Mouse (Mus musculus) induced T-regulatory cell, adult 2 months (primary cell): ENCODE data around the gene Oprd1.
A peak's percentile ranks its signal among the peaks of the same experiment; 100 is the strongest.

Experiments
- DNase-seq: peaks from one replicate; pipeline ENCODE4 v3.0.0-alpha.2; 2012; ENCODE audit warnings: low read depth

Oprd1 gene

DNA sequence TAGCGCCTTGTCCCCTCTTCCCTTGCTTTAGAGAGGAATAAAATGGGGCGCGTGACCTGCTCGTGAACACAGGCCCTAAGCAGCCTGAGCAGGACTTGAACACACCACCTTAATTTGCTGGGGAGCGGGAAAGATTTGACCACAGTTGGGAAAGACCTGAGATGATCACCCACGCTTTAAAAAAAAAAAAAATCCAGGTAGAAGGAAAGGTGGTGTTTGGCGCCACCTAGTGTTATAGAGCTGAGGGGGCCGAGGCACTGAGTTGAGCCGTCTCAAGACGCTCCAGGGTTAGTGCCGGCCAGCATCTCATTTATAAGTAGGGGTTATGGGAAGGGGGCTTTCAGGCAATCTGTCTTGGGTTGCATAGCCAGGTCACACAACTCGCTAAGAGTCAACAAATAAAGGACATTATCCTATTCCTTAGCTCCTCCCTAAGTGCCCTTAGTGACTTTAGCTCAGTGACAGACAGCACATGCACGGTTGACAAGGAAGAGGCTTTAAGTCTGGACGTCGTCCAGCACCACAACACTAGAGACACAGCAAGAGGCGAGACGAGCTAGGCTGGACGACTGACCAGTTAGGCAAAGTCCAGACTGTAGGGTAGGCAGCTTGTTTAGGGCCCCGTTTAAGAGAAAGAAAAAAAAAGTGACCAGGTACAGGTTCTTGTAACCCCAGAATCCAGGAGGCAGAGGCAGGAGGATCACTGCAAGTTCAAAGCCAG lies 64.6 kb downstream of the Oprd1 start:
- DNase-seq: peak; percentile 87

DNA sequence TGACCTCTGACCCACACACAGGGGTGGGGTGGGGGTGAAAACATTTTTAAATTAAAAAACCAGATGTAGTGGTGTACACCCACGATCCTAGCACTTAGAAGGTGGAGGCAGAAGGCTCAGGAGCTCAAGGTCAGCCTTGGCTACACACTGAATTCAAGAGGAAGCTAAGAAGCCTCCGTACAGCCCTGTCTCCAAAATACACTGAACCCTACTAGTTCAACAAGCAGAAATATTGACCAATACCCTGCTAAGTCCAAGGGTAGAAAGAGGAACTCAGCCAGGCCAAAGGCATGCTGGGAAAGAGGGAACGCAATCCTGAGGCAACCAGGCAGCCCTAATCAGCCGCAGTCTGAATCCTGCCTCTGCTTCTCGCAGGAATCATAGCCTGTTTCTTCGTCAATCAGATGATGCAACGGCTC lies 66.0 kb downstream of the Oprd1 start:
- no peak for DNase-seq

GRCm38 (mm10) chr4:132077445-132077844 lies 66.8 kb downstream of the Oprd1 start:
- DNase-seq: peak; percentile 53

- DNase-seq: peak; percentile 49
Measured at GRCm38 (mm10) chr4:132076480-132077405, 67.5 kb downstream of the Oprd1 start.

DNA sequence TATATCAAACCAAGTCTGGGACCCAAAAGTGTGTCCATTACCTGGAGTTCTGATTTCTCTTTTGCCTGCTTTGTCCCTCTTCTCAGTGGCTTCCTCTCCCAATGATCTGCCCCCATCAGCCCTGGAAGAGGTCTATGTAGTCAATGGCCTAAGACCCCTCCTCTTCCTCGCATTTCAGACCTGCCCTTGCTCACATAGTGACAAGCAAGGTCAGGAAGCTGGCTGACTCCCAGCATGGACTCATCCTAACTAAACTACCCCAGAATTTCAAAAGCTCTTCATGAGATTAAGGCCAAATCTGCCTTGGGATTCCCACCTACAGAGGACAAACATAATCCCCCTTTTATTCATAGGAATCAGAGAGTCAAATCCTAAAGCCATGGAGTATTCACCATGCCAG lies 68.5 kb downstream of the Oprd1 start:
- no peak for DNase-seq

DNA sequence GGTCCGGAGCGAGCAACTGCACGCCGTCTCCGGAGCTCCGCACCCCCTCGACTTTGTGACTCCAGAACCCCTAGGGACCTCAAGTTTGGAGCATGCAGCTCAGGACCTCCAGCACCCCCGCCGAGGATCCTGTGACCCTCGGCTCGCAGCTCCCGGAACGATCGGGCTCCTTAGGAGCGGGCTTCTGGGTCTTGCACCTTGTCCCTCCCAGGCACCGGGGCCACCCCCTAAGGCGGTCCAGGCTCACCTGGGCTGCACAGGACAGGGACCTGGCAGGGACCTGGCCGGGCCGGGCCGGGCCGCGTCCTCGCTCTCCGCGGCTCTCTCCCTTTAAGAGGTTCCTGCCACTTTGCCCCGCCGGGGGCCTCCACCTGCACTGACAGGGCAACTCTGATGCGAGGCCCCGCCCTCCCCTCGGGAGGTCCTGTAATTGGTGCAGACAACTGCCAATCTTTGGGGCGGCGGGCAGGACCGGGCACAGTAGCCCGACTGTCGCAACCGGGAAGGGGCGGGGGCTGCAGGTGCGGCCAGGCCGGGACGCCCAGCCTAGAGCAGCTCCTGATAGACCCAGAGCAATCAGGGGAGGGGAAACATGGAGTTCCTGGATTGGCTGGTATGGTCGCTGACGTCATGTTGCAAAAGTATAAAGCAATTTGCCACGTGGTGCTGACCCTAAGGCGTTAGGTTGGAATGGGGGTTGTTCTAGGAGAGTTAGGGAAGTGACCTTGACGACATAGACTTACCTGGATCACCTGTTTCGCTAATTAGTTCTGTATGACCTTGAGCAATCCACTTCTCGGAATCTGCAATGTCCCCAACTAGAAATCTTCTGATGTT lies 69.1 kb downstream of the Oprd1 start, which contains the start of gene Epb41:
Gene Epb41 (minus strand): TSS at position 389 of the 837 bp plus-strand sequence.
- DNase-seq: peak; percentile 99

DNA sequence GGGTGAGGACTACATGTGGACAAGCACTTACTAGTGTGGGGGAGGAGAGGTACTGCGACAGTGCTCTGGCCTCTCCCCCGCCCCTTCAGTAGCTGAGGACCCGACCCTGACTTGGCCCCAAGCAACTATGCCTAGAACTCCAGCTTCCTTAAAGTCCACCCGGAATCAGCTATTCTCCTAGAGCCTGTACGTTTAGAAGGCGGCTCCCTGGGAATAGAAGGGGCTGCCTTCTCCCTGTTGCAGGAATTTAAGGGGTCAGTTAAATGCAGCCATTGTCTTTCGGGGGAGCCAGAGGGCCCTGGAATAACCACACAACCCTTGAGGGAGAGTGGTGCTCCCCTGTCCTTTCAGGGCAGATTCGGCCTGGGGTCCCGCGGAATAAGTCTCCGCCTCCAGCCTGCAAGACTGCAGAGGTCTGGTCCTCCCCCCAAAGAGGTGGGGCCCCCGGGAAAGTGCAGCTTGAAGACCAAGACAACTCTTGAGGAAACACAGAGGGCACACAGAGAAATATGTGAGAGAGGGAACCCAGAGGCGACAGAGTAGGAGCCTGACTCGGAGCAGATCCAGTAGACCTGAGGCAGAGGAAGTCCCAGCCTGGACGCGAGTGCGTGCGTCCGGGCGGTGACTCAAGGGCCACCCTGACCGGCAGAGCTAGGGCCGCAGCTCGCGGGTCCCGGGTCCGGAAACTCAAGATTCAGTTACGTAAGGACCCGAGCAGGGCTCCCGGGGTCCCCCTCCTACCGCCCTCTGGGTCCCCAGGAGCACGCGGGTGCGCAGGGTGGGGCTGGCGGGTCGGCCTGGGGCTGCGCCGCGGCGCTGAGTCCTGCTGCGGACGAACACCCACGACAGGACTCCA lies 70.0 kb downstream of the Oprd1 start, which contains the start of gene Gm10300:
Gene Gm10300 (plus strand): TSS at position 621 of the 856 bp plus-strand sequence.
- peak; percentile 68 for DNase-seq

GRCm38 (mm10) chr4:132072946-132073345 lies 71.3 kb downstream of the Oprd1 start:
- DNase-seq: no peak

DNA sequence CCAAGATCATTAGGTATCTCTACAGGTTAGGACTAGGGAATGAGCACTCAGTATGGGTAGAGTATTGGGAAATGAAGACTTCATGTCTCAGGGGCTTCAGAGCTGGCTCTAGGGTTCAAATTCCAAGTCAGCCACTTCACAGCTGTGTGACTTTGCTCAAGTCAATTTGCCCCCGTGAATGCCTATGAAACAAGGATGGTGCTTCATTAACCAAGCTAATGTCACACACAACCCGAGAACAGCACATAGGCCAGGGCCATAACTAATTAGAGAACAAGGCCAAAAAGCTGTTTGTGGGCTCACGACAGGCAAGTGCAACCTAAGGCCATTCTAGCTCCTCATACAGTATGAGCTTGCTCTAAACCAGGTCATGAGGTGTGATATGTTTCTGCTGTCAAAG lies 72.1 kb downstream of the Oprd1 start:
- DNase-seq: no peak

DNA sequence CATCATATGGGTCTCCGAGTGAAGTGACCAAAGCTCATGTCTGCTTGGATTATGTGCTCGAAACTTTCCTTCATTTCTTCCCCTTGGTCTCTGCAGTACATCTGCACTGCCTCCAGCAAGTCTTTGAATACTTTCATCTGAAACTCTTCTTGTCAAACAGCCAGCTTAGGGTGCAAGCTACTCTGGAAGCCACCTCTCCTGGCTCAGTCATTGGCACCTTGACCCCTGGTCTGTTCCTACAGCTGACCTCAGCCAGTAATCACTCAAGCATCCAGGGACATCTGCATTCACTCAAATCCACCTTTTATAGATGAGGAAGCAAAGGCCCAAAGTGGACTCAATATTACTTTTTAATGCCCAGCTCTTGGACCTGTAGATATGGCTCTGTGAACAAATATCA lies 72.6 kb downstream of the Oprd1 start:
- DNase-seq: no peak

GRCm38 (mm10) chr4:132067938-132068235 lies 76.4 kb downstream of the Oprd1 start:
- no peak for DNase-seq

GRCm38 (mm10) chr4:132067112-132067937 lies 77.0 kb downstream of the Oprd1 start:
- DNase-seq: no peak

DNA sequence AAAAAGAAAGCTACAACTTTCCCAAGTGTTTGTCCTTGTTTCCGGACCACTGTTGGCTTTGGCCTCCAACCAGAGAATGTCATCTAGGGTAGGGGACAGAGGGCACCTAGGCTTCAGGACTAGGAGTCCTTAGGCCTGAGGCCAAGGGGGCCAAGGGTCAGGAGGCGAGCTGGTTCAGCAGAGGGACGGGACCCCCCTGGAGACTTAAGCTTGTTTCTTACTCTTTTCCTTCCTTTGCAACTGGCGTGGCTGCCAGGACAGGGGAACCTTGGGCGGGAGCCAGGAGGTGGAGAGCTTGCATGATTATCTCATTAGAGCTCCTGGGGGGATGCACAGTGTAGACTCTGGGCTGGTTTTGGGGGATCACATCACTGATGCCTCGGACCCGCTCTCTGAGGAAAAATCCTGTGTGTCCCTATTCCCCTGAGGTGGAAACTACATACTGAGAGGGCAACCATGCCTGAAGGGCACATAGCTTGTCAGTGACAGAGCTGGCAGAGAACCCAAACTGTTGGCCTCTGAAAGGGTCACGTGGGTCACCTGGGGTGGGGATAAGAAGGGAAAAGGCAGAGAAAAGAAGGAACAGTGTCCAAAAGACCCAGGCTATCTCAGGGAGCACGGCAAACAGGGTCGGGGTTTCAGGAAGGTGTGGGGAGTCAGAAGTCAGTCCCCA lies 78.0 kb downstream of the Oprd1 start:
- no peak for DNase-seq

- no peak for DNase-seq
Measured at GRCm38 (mm10) chr4:132065578-132065977, 78.7 kb downstream of the Oprd1 start.

DNA sequence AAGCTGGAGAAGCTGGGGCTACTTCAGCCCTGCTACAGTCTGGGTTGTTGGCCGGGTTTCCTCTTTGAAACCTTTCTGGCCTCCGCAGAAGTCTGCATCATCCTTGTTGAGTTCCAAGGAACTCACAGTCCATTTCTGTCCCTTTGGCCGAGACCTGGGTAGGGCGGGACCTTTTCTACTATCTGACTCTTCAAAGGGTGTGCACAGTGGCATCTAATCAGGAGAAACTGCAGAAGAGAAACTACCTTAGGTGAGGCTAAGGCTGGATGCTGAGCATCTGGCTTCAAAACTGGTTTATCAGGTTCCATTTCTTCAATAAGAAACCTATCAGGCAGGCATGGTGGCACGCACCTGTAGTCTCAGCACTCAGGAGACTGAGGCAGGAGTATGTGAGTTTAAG lies 79.7 kb downstream of the Oprd1 start:
- no peak for DNase-seq

DNA sequence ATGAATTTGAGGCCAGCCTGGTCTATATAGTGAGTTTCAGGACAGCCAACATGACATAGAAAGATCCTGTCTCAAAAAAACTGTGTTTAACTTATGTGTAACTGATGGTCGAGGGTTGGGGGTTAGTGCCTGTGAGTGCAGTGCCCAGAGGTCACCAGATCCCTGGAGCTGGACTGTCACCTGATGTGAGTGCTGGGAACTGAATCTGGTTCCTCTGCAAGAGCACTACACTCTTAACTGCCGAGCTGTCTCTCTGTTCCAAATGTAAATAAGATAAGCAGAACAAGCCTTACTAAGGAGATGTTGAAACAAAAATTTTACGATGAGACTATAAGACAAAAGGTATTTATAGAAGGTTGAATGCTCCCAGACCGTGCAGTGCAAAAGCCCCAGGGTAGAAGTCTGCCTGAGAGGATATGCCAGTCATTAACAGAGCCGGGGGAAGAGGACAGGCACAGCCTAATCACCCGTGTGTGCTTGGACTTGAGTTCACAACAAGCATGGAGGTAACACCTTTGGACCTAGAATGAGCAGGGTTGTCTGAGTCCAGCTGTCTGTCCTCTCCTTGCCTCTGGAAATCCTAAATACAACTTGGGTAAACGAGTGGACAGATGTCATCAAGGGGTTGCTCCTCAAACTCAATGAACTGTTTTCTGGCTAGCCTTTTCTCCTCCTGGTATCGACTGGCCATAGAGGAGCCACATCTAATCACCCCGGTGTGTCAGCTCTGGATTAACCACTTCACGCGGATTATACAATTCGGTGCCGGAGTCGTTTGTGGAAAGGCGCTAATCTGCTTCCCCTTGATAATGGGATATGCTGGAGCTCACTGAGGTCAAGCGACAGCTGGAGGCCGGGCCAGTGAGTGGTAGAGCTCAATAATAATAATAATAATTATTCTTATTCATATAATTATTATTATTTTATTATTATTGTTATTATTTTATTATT lies 81.1 kb downstream of the Oprd1 start:
- no peak for DNase-seq

DNA sequence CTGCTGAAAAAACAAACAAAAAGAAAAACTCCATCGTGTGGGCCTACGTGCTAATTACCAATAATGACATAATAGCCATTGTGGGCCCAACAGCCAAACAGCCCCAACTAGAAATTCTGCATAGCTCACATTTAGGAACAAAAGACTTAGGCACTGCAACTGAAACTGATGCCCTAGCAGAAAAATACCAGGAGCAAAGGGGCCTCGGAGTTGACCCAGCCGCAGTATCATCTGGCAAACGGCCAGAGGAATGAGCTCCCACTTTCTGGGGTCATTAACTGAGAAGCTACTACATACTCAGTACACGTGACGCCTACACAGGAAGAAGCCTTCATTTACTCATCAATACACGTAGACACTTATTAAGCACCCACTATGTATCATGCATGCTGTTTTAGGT lies 82.0 kb downstream of the Oprd1 start:
- DNase-seq: no peak
